Mouse (Mus musculus): ENCODE results near the gene Ms4a4a. TPM values are rescaled to one million over a fixed set of nuclear protein-coding genes. Genes with fewer than 3 reads are reported as not detected.

Gene Ms4a4a
- polyA plus RNA-seq (2012; rRNA removed) = 0.18 and 0.20 TPM in 2 replicates

GRCm38 (mm10) chr19:11375273-11375672, at the start of gene Ms4a4a:
TSS of gene Ms4a4a (plus strand) at chr19:11375523.

GRCm38 (mm10) chr19:11335932-11336331, 39.4 kb upstream of the Ms4a4a start, which contains the start of gene Ms4a7:
TSS of gene Ms4a7 (minus strand) at chr19:11336146.

GRCm38 (mm10) chr19:11404527-11404926, 29.2 kb downstream of the Ms4a4a start, which contains the start of gene Ms4a4c:
TSS of gene Ms4a4c (plus strand) at chr19:11404770.

Other genes starting within 250 kb of the Ms4a4a start
- not detected in 2 replicates for gene 1700017D01Rik, start 244.6 kb upstream of the Ms4a4a start, polyA plus RNA-seq (2012; rRNA removed)
- gene 1700025F22Rik, start 210.2 kb upstream of the Ms4a4a start, polyA plus RNA-seq (2012; rRNA removed) = not detected in 2 replicates
- gene Ms4a13, start 178.8 kb upstream of the Ms4a4a start, polyA plus RNA-seq (2012; rRNA removed) = not detected in 2 replicates
- not detected in 2 replicates for gene Ms4a12, start 143.1 kb upstream of the Ms4a4a start, polyA plus RNA-seq (2012; rRNA removed)
- 0.05 TPM in 1 of 2 replicates, not detected in the other for gene Ms4a1, start 109.3 kb upstream of the Ms4a4a start, polyA plus RNA-seq (2012; rRNA removed)
- gene Ms4a5, start 91.7 kb upstream of the Ms4a4a start, polyA plus RNA-seq (2012; rRNA removed) = not detected in 2 replicates
- 0.15 and 0.25 TPM in 2 replicates for gene Ms4a14, start 61.1 kb upstream of the Ms4a4a start, polyA plus RNA-seq (2012; rRNA removed)
- 2.5 TPM in 2 replicates for gene Ms4a7, start 39.4 kb upstream of the Ms4a4a start, polyA plus RNA-seq (2012; rRNA removed)
- 0.11 and 0.48 TPM in 2 replicates for gene Ms4a4c, start 29.2 kb downstream of the Ms4a4a start, polyA plus RNA-seq (2012; rRNA removed)
- gene Ms4a4b, start 68.0 kb downstream of the Ms4a4a start, polyA plus RNA-seq (2012; rRNA removed) = 0.46 and 0.55 TPM in 2 replicates
- 1.8 and 2.4 TPM in 2 replicates for gene Ms4a6c, start 93.8 kb downstream of the Ms4a4a start, polyA plus RNA-seq (2012; rRNA removed)
- not detected in 2 replicates for gene Gm8369, start 110.4 kb downstream of the Ms4a4a start, polyA plus RNA-seq (2012; rRNA removed)
- gene Ms4a6b, start 141.0 kb downstream of the Ms4a4a start, polyA plus RNA-seq (2012; rRNA removed) = 1.2 and 1.5 TPM in 2 replicates
- 15.2 and 20.3 TPM in 2 replicates for gene Ms4a4d, start 161.3 kb downstream of the Ms4a4a start, polyA plus RNA-seq (2012; rRNA removed)
- 2.1 and 4.6 TPM in 2 replicates for gene Ms4a6d, start 229.3 kb downstream of the Ms4a4a start, polyA plus RNA-seq (2012; rRNA removed)
- not detected in 2 replicates for gene Ms4a2, start 248.2 kb downstream of the Ms4a4a start, polyA plus RNA-seq (2012; rRNA removed)

All from ovary, adult 2 months (tissue).